Comparison of ENCODE assay signal across 8 mouse cellular contexts in genomic region chr6:50483426-50483825, GRCm38 (mm10).
"Had no signal": no experiment of that assay in that cellular context is flagged by ENCODE, and none has a peak within 500 bp of the region (broad histone marks: within the 10 kb centered on the region; RNA-seq: fewer than 3 reads in every experiment).

No protein-coding gene starts in this region.

- DNase-seq: kidney, adult 2 months; kidney, postnatal 25 days; liver, embryonic 13.5 days; lung, adult 2 months; lung, postnatal 14 days; right cerebral cortex, postnatal 25 days; thymus, adult 18-20 months; thymus, postnatal 36 days had no signal
